Mouse (Mus musculus) bone marrow, adult 2 months (tissue): Measurements from ENCODE around the gene Jph3. TPM values are rescaled to one million over a fixed set of nuclear protein-coding genes. Genes with fewer than 3 reads are reported as not detected.

Experiments used
- H3K27ac ChIP-seq: fragments of 200-500 bp; 2 replicates; pipeline ENCODE4 v1.5.1; 2012; ENCODE audit warnings: low read depth, mild to moderate bottlenecking, control low read depth, inconsistent platforms, low read length; ENCODE audit not compliant: control insufficient read depth, poor library complexity, insufficient read depth
- H3K4me1 ChIP-seq: fragments of 200-500 bp; 2 replicates; pipeline ENCODE4 v1.6.1; 2011; ENCODE audit warnings: low read length; ENCODE audit not compliant: control insufficient read depth, insufficient read depth
- H3K4me3 ChIP-seq: fragments of 200-500 bp; replicated peaks from 2 replicates; pipeline ENCODE3; 2011; ENCODE audit warnings: mild to moderate bottlenecking, low read depth, low read length, control low read depth; ENCODE audit not compliant: control insufficient read depth
- CTCF ChIP-seq: fragments of 200-500 bp; IDR thresholded peaks from 2 replicates; pipeline ENCODE4 v1.5.1; 2011; ENCODE audit warnings: low read length, control low read depth; ENCODE audit not compliant: control insufficient read depth, insufficient read depth
- POLR2A ChIP-seq: fragments of 200-500 bp; IDR thresholded peaks from 2 replicates; pipeline ENCODE4 v1.6.1; 2011; ENCODE audit warnings: low read depth, mild to moderate bottlenecking, control low read depth, low read length, borderline replicate concordance; ENCODE audit not compliant: control insufficient read depth
- WGBS: fragments of 180-500 bp; shearing (Covaris S2); methylation state at CpG from one replicate; pipeline ENCODE4 v1.1.7; 2018; 5-methylcytosine and 5-hydroxymethylcytosine counted together
- polyA plus RNA-seq: library from polyadenylated mRNA; stranded (reverse); fragments of >200 nt; gene quantifications from 2 replicates; pipeline ENCODE4 v1.2.4, GENCODE M21; 2011; ENCODE audit warnings: low replicate concordance; ENCODE audit not compliant: missing spikeins, insufficient read depth, insufficient read length

The Jph3 gene
- polyA plus RNA-seq = 1.0 TPM in 1 of 2 replicates, not detected in the other

GRCm38 (mm10) chr8:121729323-121729722, at the start of gene Jph3:
Gene Jph3 (plus strand): TSS chr8:121729623.
- H3K4me3 ChIP-seq = no peak within 1 kb of the TSS
- H3K27ac ChIP-seq = no peak within 1 kb of the TSS
- no peaks in the 10 kb centered on the region for H3K4me1 ChIP-seq
- 13% methylated on average over 12 of the region's 12 CpGs for WGBS
- no peak for TF ChIP-seq POLR2A
- no peak for TF ChIP-seq CTCF

- no peak for TF ChIP-seq CTCF
- no peak for TF ChIP-seq POLR2A
- H3K4me3 ChIP-seq = no peak overlapping the region
- WGBS = 76% methylated on average over 4 of the region's 4 CpGs
- H3K27ac ChIP-seq = no peak overlapping the region
- H3K4me1 ChIP-seq = no peaks in the 10 kb centered on the region
Observed at GRCm38 (mm10) chr8:121680896-121681295, 48.5 kb upstream of the Jph3 start.

DNA sequence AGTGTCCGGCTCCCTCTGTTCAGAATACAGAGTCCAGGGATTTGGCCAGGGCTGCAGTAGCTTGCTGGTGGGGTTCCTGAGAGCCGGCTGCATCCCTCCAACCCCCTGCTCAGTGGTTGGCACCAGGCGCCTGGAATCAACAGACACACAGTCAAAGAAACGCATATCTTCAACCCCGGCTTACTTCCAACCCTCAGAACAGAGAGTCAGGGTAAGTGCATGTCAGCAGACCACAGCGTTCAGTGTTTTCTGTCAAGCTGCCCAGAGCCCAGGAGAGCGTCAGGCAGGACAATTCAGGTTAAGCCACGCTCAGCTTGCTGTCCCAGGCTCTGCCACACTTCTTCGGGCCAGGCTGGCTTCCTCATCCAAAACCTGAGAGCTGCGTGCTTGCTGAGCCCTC, 48.0 kb upstream of the Jph3 start:
- TF ChIP-seq CTCF (no peak), POLR2A (no peak)
- H3K4me3 ChIP-seq = no peak overlapping the region
- 61% methylated on average over 10 of the region's 10 CpGs for WGBS

GRCm38 (mm10) chr8:121683083-121683832, 46.2 kb upstream of the Jph3 start:
- WGBS = 71% methylated on average over 10 of the region's 10 CpGs
- Histone ChIP-seq H3K4me3 (no peak overlapping the region), H3K27ac (no peak overlapping the region), H3K4me1 (no peaks in the 10 kb centered on the region)
- TF ChIP-seq CTCF (no peak), POLR2A (no peak)

More for the DNA sequence above, 48.0 kb upstream of the Jph3 start:
- Histone ChIP-seq H3K27ac (no peak overlapping the region), H3K4me1 (no peaks in the 10 kb centered on the region)

DNA sequence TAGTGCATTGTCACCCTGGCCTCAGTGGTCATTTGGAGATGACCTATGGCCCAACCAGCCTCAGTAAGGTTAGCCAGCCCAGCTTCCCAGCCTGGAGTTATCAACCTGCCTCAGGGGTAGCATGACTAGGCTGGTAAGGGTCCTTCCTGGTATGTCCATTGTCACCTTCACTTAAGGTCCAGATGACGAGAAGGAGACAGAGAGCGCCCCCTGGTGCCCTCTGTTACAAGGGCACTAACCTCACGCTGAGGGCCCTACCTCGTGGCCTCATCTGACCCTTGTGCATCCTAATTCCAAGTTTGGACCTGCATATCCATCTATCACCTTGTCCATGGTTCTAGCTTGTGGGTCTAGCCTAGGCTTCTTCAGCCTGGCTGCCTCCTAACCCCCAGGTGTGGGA, 44.0 kb upstream of the Jph3 start:
- TF ChIP-seq POLR2A (no peak), CTCF (peak; percentile 72)
- 5% methylated on average over 4 of the region's 4 CpGs for WGBS
- Histone ChIP-seq H3K4me1 (no peaks in the 10 kb centered on the region), H3K27ac (no peak overlapping the region), H3K4me3 (no peak overlapping the region)

DNA sequence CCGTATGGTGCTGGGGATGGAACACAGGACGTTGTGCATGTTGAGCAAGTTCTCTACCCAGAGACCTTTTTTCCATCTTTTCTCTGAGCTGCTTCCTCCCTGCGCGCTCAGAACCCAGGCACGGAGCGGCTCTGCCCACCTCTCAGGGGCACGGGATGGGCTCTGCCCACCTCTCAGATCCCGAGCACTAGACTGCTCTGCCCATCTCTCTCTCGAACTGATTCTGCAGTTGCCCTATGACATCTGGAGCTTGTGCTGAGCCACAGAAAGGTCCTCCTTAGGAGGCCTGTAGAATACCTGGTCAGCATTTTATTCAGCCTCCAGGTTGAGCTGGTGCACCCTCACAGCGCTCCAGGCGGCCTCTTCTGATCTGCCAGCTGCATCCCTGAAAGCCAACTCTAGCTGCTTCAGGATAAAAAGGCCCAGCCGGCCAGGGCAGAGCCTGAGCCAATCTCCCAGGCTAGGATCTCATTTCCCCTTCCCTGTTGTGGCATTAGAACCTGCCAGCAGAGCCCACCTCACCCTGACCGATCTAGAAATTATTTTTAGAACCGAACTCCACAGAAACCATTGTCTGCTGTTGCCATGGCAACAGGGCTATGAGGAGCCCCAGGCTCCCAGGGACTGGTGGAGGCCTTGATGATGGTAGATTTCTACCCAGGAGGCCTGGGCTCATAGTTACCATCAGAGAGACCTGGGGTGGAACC, 41.8 kb upstream of the Jph3 start:
- no peaks in the 10 kb centered on the region for H3K4me1 ChIP-seq
- 62% methylated on average over 14 of the region's 14 CpGs for WGBS
- no peak for TF ChIP-seq CTCF
- no peak overlapping the region for H3K27ac ChIP-seq
- H3K4me3 ChIP-seq = no peak overlapping the region

DNA sequence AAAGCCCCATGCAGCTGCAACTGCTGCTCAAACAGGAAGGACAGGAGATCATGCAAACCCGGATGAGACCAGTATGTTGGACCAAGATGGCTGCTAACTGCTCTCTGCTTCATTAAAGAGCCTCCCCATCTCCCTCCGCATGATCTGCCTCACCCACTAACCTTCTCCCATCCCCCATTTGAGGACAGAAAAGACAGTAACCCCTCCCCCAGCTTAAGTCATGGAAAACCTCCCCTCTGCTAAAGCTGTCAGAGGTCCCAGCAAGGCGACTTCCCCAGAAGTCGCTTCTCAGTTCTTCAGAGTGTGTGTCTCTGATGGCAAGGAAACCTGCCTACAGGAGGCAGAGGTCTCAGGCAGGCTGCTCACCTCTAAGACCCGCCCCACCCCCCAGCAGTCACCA, 40.9 kb upstream of the Jph3 start:
- Histone ChIP-seq H3K4me3 (no peak overlapping the region), H3K27ac (no peak overlapping the region), H3K4me1 (no peaks in the 10 kb centered on the region)
- WGBS = 54% methylated on average over 5 of the region's 5 CpGs
- TF ChIP-seq CTCF = no peak
- no peak for TF ChIP-seq POLR2A

DNA sequence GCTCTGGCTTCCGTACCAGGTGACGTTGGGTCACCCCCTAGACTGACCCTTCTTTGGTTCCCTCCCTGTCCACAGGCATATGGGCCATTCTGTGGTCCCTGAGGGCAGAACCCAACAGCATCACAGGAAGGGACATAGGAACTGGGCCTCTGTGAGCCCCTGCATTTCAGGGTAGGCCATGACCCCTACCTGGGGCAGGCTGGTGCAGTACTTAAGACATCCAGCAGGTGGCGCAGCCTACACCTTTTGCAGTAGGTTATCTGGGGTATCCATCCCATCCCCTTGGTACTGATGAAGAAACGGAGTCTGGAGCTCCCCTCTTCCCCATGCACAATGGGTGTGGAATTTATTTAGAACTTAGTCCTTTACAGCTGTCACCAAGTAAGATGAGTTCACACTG, 35.0 kb upstream of the Jph3 start:
- H3K4me1 ChIP-seq = no peaks in the 10 kb centered on the region; the same call in 1 of the 2 replicates
- WGBS = 49% methylated on average over 4 of the region's 4 CpGs
- no peak overlapping the region for H3K27ac ChIP-seq
- TF ChIP-seq POLR2A (no peak), CTCF (peak; percentile 80)
- H3K4me3 ChIP-seq = no peak overlapping the region
